Mouse (Mus musculus): ENCODE results near the gene Gm35549.
A peak's percentile ranks its signal among the peaks of the same experiment; 100 is the strongest.

The Gm35549 gene

DNA sequence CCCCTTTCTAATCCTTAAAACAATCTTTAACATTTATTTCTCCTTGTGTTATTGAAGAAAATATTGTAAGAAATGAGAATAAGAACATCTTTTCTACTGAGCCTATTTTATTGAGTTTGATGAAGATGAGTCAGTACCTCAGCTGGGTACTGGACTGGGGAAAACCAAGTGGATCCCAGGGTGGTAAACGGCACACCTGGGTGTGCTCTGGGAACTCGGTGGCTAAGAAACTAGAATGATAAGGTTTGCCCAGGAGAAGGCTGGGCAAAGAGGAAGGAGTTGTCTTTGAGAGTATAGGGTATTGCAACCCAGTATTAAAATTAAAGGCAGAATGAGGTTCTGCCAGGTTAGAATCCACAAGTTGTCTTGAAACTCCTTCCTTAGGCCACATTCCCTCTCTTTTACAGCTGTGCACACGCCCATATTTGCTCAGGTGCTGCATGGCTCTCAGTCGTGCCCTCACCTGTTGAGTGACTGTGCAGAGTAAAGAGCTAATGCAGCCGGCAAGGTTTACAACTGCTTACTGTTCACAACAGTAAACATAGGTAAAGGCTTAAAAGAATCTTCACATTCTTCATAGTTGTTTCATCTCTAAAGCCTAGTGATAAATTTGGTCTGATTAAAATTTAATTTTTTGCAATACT lies 20.3 kb downstream of the Gm35549 start:
- no peak for DNase-seq

DNA sequence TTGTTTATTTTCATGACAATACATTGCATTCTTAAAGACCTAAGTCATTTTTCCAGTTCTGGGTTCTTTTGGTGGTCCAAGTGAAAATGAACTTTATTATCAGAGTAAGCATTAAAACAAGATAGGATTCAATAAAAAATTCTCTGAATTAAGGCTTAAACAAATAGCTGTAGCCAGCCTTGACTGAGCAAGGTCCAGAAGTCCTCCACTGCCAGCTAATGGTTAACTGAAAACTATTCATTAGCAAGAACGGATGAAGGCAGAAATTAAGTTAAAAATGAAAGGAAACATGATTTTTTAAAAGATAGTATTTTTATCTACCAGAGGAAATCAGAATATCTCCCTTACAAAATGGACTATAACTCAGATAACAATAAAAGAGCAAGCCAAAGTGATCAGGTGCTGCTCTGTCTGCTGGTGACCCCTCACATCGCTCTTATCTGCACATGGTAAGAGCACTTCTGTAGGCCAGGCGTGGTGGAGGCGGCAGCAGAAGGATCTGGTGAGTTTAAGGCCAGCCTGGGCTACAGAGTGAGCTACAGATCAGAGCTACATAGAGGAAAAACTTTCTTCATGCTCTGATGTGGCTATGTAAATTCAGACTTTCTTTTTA lies 28.5 kb downstream of the Gm35549 start:
- DNase-seq: no peak

DNA sequence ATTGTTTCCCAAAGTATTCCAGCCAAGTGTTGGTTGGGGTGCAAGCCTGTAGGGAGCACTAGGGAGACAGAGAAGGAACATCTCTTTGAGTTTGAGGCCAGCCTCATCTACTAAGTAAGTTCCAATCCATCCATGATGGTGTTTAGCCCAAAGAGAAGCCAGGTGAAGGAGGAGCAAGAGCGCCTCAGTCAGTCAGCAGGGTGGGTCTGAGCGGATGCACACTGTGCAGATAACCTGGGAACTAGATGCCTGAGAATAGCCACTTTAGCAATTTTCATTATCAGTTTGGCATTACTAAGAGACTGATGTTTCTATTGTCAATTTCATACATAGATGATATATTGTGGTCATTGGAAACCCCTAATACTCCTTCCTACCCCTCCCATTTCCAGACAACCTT lies 29.1 kb downstream of the Gm35549 start:
- DNase-seq: no peak

DNA sequence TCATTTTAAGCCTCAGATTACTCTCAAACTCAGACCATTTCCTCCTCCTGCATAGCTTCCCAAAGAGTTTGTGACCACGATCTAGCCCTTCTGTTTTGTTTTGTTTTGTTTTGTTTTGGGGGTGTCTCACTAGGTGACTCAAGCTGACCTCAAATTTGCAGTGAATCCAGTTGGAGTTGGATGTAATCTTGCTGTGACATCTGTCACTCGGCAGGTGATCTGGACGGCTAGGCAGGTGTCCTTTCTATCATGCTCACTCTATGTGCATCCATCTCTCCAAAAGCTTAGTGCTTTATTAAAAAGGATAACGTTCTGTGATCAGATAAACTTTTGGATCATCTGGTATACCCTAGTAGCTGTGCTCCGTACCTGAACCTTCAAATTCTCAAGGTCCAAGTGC lies 31.4 kb downstream of the Gm35549 start:
- DNase-seq: peak; percentile 30

GRCm38 (mm10) chr9:122810212-122810611 lies 33.6 kb downstream of the Gm35549 start:
- DNase-seq: no peak

- DNase-seq: no peak
These were observed 36.6 kb downstream of the Gm35549 start for GRCm38 (mm10) chr9:122807186-122807585.

DNA sequence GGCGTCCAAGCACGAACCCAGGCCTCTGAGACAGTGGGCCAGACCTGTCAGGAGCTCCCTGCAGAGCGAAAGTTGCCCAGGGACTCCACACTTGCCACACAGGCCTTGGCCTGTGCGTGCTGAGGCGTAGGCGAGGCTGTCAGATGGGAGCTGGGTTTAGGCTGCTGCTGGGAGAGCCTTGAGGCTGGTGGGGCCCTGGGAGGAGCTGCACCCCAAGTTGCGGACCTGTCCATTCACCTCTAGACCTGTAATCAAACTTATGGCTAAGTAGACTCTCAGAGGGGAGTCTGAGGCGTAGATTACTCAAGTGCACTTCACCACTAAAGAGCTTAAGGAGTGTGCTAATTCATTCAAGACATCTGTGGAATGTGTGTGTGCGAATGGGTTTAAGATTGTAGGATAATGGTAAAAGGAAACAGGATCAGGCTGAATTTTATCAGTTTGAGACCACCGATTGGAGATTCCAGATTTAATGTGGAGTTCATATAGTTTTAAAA lies 37.9 kb downstream of the Gm35549 start:
- no peak for DNase-seq

DNA sequence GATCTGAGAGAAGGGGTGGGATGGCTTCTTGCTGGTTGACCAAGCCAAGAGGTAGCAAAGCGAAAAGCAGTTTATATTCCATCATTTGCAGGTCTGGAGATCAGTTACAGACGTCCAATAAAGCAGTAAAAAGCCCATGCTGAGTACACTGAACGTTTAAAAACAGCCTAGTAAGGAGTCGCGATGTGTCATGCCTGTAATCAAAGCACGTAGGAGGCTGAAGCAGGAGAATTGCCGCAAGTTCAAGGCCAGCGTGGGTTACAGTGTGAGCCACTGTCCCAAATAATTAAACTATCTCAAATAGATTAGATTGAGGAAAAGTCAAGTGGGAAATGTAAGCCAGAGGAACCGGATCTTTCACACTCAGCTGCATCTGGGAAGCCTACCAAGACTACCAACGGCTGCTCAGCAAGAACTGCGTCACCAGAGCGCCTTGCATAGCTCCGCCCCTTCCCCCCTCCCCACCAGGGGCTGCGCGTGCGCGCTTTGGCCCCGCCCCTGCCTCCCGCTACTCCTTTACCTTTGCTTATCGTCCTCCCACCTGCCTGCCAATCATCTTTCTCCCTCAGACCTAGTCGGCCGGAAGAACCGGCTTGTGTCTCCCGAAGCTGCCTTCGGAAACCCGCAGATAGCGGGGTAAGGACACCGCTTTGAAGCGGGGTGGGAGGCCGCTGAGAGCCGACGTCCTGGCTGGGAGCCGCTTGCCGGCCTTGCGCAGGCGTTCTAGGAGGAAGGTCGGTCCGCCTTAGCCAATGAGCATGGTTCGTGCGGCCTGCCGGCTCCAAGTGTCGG lies 38.6 kb downstream of the Gm35549 start, which contains the start of gene Tcaim:
Tcaim (plus strand) TSS at position 487 of the 792 bp plus-strand sequence.
- DNase-seq: peak; percentile 90

DNA sequence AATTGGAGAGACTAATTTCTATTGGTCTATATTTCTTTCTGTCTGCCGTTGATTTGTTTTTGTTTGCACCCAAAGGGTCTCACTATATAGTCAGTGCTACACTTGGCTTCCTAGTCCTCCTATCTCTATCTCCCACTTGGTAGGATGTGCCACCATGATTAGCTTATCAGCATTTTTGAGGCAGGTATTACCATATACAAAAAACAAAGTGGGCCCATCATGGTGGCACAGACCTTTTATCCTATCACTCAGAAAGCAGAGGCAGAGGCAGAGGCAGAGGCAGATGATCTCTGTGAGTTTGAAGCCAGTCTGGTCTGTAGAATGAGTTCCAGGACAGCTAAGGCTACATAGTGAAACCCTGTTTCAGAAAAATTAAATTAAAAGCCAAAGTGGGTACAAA lies 57.3 kb downstream of the Gm35549 start:
- DNase-seq: no peak

DNA sequence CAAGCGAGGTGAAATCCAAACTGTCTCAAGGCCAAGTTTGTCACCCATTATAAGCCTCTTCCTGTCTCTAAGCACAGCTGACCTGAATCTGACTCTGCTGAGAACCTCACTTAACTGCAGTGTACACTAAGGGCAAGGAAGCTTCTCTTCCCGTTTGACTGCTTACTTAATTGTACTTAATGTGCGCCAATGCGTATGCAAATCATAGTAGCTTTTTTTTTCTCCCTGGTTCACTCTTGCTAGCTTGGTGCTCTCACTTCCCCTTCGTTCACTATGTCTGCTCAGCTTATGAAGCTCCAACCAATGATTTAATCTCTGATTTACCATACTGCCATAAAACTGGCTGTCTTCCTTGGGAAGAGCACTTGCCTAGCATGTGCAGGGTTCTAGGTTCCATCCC lies 58.6 kb downstream of the Gm35549 start:
- DNase-seq: no peak
